Mouse (Mus musculus): ENCODE measurements around the gene Ap1m1. TPM values are rescaled to one million over a fixed set of nuclear protein-coding genes. Genes with fewer than 3 reads are reported as not detected.

Ap1m1 gene
- polyA plus RNA-seq, 1 experiment from 2014 or later = 142 TPM

- H3K4me2 ChIP-seq (replicated peaks; ENCODE audit: low read depth, low read length) = no peak overlapping the region
- H3K4me3 ChIP-seq (ENCODE audit: low read length) = no peak overlapping the region
- WGBS = 48% methylated on average over 2 of the region's 2 CpGs
- no peaks in the 10 kb centered on the region for H3K9me3 ChIP-seq (ENCODE audit: low read length)
- 0 out of 2 replicates have a peak, but pooled peaks cover 9% of the 10 kb centered on the region for H3K27me3 ChIP-seq (ENCODE audit: insufficient read depth, low read length)
- no peak overlapping the region for H3K27ac ChIP-seq (ENCODE audit: low read length)
- ATAC-seq (ENCODE audit: low FRiP score, low TSS enrichment) = no peak
- H3K36me3 ChIP-seq (ENCODE audit: insufficient read depth, low read length) = no peaks in the 10 kb centered on the region
- H3K9ac ChIP-seq (replicated peaks; ENCODE audit: low read length) = no peak overlapping the region
- H3K4me1 ChIP-seq (ENCODE audit: insufficient read depth, low read length) = no peaks in the 10 kb centered on the region
Observed at GRCm38 (mm10) chr8:72215060-72215459, 24.8 kb upstream of the Ap1m1 start.

- 22% methylated on average over 1 of the region's 1 CpGs for WGBS
- Histone ChIP-seq H3K4me3 (ENCODE audit: low read length) (no peak overlapping the region), H3K36me3 (ENCODE audit: insufficient read depth, low read length) (no peaks in the 10 kb centered on the region), H3K4me1 (ENCODE audit: insufficient read depth, low read length) (peaks cover 6% of the 10 kb centered on the region), H3K9ac (replicated peaks; ENCODE audit: low read length) (no peak overlapping the region), H3K9me3 (ENCODE audit: low read length) (no peaks in the 10 kb centered on the region), H3K27ac (ENCODE audit: low read length) (no peak overlapping the region), H3K4me2 (replicated peaks; ENCODE audit: low read depth, low read length) (no peak overlapping the region), H3K27me3 (ENCODE audit: insufficient read depth, low read length) (0 out of 2 replicates have a peak, but pooled peaks cover 9% of the 10 kb centered on the region)
- no peak for ATAC-seq (ENCODE audit: low FRiP score, low TSS enrichment)
Observed at GRCm38 (mm10) chr8:72215871-72216270, 23.9 kb upstream of the Ap1m1 start.

GRCm38 (mm10) chr8:72218781-72219540, 20.9 kb upstream of the Ap1m1 start:
- H3K4me2 ChIP-seq (replicated peaks; ENCODE audit: low read depth, low read length) = peak overlapping the region; percentile 68
- peak overlapping the region; percentile 81 for H3K4me3 ChIP-seq (ENCODE audit: low read length)
- H3K9me3 ChIP-seq (ENCODE audit: low read length) = no peaks in the 10 kb centered on the region
- WGBS = 73% methylated on average over 9 of the region's 10 CpGs
- peaks cover 23% of the 10 kb centered on the region for H3K36me3 ChIP-seq (ENCODE audit: insufficient read depth, low read length)
- 0 out of 2 replicates have a peak, but pooled peaks cover 9% of the 10 kb centered on the region for H3K27me3 ChIP-seq (ENCODE audit: insufficient read depth, low read length)
- peak; percentile 25; the same call in 1 of the 2 replicates for ATAC-seq (ENCODE audit: low FRiP score, low TSS enrichment)
- no peak overlapping the region; the same call in 1 of the 2 replicates for H3K9ac ChIP-seq (replicated peaks; ENCODE audit: low read length)
- H3K4me1 ChIP-seq (ENCODE audit: insufficient read depth, low read length) = peaks cover 7% of the 10 kb centered on the region
- H3K27ac ChIP-seq (ENCODE audit: low read length) = peak overlapping the region; percentile 41; the same call in 1 of the 2 replicates

GRCm38 (mm10) chr8:72219541-72220363, 20.1 kb upstream of the Ap1m1 start, which contains the start of gene Fam32a:
Fam32a (plus strand) TSS chr8:72219730.
- peak; percentile 98 for ATAC-seq (ENCODE audit: low FRiP score, low TSS enrichment)
- 11% methylated on average over 39 of the region's 39 CpGs for WGBS
- H3K36me3 ChIP-seq (ENCODE audit: insufficient read depth, low read length) = peaks cover 27% of the 10 kb centered on the region

GRCm38 (mm10) chr8:72220758-72221157, 19.1 kb upstream of the Ap1m1 start:
- H3K27me3 ChIP-seq (ENCODE audit: insufficient read depth, low read length) = 0 out of 2 replicates have a peak, but pooled peaks cover 3% of the 10 kb centered on the region
- H3K9ac ChIP-seq (replicated peaks; ENCODE audit: low read length) = no peak overlapping the region
- peak overlapping the region; percentile 68 for H3K4me2 ChIP-seq (replicated peaks; ENCODE audit: low read depth, low read length)
- peak overlapping the region; percentile 81 for H3K4me3 ChIP-seq (ENCODE audit: low read length)
- H3K27ac ChIP-seq (ENCODE audit: low read length) = no peak overlapping the region
- peaks cover 7% of the 10 kb centered on the region for H3K4me1 ChIP-seq (ENCODE audit: insufficient read depth, low read length)
- no peak for ATAC-seq (ENCODE audit: low FRiP score, low TSS enrichment)
- 81% methylated on average over 4 of the region's 4 CpGs for WGBS
- H3K9me3 ChIP-seq (ENCODE audit: low read length) = no peaks in the 10 kb centered on the region
- peaks cover 27% of the 10 kb centered on the region for H3K36me3 ChIP-seq (ENCODE audit: insufficient read depth, low read length)

More at GRCm38 (mm10) chr8:72219541-72220363, 20.1 kb upstream of the Ap1m1 start, which contains the start of gene Fam32a:
- Histone ChIP-seq H3K27me3 (ENCODE audit: insufficient read depth, low read length) (0 out of 2 replicates have a peak, but pooled peaks cover 8% of the 10 kb centered on the region), H3K4me3 (ENCODE audit: low read length) (peak within 1 kb of the TSS; percentile 81), H3K27ac (ENCODE audit: low read length) (peak within 1 kb of the TSS; percentile 80), H3K4me2 (replicated peaks; ENCODE audit: low read depth, low read length) (peak within 1 kb of the TSS; percentile 68), H3K4me1 (ENCODE audit: insufficient read depth, low read length) (peaks cover 7% of the 10 kb centered on the region), H3K9me3 (ENCODE audit: low read length) (no peaks in the 10 kb centered on the region), H3K9ac (replicated peaks; ENCODE audit: low read length) (peak within 1 kb of the TSS; percentile 83)

GRCm38 (mm10) chr8:72222656-72223055, 17.2 kb upstream of the Ap1m1 start:
- Histone ChIP-seq H3K27me3 (ENCODE audit: insufficient read depth, low read length) (no peaks in the 10 kb centered on the region), H3K4me3 (ENCODE audit: low read length) (no peak overlapping the region), H3K27ac (ENCODE audit: low read length) (no peak overlapping the region), H3K9me3 (ENCODE audit: low read length) (no peaks in the 10 kb centered on the region), H3K4me2 (replicated peaks; ENCODE audit: low read depth, low read length) (no peak overlapping the region), H3K9ac (replicated peaks; ENCODE audit: low read length) (no peak overlapping the region), H3K4me1 (ENCODE audit: insufficient read depth, low read length) (peaks cover 7% of the 10 kb centered on the region), H3K36me3 (ENCODE audit: insufficient read depth, low read length) (peaks cover 27% of the 10 kb centered on the region)
- WGBS = 89% methylated on average over 5 of the region's 5 CpGs
- no peak for ATAC-seq (ENCODE audit: low FRiP score, low TSS enrichment)

- Histone ChIP-seq H3K9ac (replicated peaks; ENCODE audit: low read length) (peak overlapping the region; percentile 63), H3K27me3 (ENCODE audit: insufficient read depth, low read length) (no peaks in the 10 kb centered on the region), H3K4me3 (ENCODE audit: low read length) (peak overlapping the region; percentile 62), H3K9me3 (ENCODE audit: low read length) (no peaks in the 10 kb centered on the region), H3K36me3 (ENCODE audit: insufficient read depth, low read length) (peaks cover 11% of the 10 kb centered on the region; the same call in 1 of the 2 replicates), H3K27ac (ENCODE audit: low read length) (peak overlapping the region; percentile 94), H3K4me2 (replicated peaks; ENCODE audit: low read depth, low read length) (peak overlapping the region; percentile 52), H3K4me1 (ENCODE audit: insufficient read depth, low read length) (peaks cover 10% of the 10 kb centered on the region)
- under 1% methylated on average over 24 of the region's 24 CpGs for WGBS
- peak; percentile 77 for ATAC-seq (ENCODE audit: low FRiP score, low TSS enrichment)
Observed at GRCm38 (mm10) chr8:72240403-72240763, 565 bp downstream of the Ap1m1 start.

GRCm38 (mm10) chr8:72240951-72241350, 1.1 kb downstream of the Ap1m1 start:
- H3K9ac ChIP-seq (replicated peaks; ENCODE audit: low read length) = peak overlapping the region; percentile 63
- peak overlapping the region; percentile 52 for H3K4me2 ChIP-seq (replicated peaks; ENCODE audit: low read depth, low read length)
- no peak for ATAC-seq (ENCODE audit: low FRiP score, low TSS enrichment)
- H3K27ac ChIP-seq (ENCODE audit: low read length) = no peak overlapping the region
- WGBS = 69% methylated on average over 7 of the region's 7 CpGs
- H3K36me3 ChIP-seq (ENCODE audit: insufficient read depth, low read length) = peaks cover 15% of the 10 kb centered on the region; the same call in 1 of the 2 replicates
- peaks cover 10% of the 10 kb centered on the region for H3K4me1 ChIP-seq (ENCODE audit: insufficient read depth, low read length)
- no peaks in the 10 kb centered on the region for H3K27me3 ChIP-seq (ENCODE audit: insufficient read depth, low read length)
- H3K9me3 ChIP-seq (ENCODE audit: low read length) = no peaks in the 10 kb centered on the region
- peak overlapping the region; percentile 62 for H3K4me3 ChIP-seq (ENCODE audit: low read length)

- Histone ChIP-seq H3K9ac (replicated peaks; ENCODE audit: low read length) (no peak overlapping the region), H3K27ac (ENCODE audit: low read length) (no peak overlapping the region), H3K4me2 (replicated peaks; ENCODE audit: low read depth, low read length) (no peak overlapping the region), H3K9me3 (ENCODE audit: low read length) (no peaks in the 10 kb centered on the region), H3K27me3 (ENCODE audit: insufficient read depth, low read length) (no peaks in the 10 kb centered on the region), H3K36me3 (ENCODE audit: insufficient read depth, low read length) (peaks cover 24% of the 10 kb centered on the region; the same call in 1 of the 2 replicates), H3K4me3 (ENCODE audit: low read length) (no peak overlapping the region), H3K4me1 (ENCODE audit: insufficient read depth, low read length) (peaks cover 10% of the 10 kb centered on the region)
- ATAC-seq (ENCODE audit: low FRiP score, low TSS enrichment) = no peak
- 86% methylated on average over 1 of the region's 1 CpGs for WGBS
Observed at GRCm38 (mm10) chr8:72242226-72242625, 2.4 kb downstream of the Ap1m1 start.

Measured in kidney, embryonic 16.5 days (tissue).